Mouse (Mus musculus): ENCODE results near the gene Pnp.
"Not testable (repeated sequence)": the region's sequence is repeated elsewhere in the genome, so short reads cannot be mapped to it uniquely, and the experiment has no call there.

The Pnp gene

DNA sequence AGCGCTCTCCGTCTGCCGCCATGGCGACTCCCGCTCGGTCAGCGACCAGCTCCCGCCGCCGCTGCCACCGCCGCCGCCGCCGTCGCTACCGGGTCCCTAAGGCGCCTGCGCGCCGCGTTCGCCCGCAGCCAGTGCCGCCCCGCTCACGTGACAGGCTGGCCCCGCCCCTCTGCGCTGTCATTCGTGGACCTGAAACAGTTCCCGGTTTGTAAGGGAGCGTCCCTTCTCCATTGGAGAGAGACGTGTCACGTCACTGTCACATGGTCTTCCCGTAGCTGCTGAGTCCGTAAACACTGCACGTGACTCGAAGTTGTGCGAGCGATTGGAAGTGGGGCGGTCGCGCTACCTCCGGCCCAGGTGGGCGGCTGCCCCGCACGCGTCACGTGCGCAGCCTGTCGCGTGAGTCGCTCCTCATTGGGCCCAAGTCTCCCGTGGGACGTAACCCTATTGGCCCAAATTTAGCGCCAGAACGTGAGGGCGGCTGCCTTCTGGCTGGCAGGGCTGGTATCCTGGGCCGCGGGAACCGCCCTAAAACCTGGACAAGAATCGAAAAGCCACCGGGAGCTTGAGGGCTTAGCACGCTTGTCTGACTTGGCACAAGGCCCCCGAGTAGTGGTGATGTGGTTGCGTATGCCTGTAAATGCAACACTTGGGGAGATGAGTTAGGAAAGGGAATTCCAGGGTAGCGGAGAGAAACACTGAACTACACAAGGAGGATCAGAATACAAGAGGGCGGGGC is at the start of gene Pnp, which contains the start of gene Pip4p1:
Gene Pnp (plus strand): TSS at position 329 of the 739 bp plus-strand sequence.
Gene Pip4p1 (minus strand): TSS at position 103 of the 739 bp plus-strand sequence.
- DNase-seq = peak; percentile 100

DNA sequence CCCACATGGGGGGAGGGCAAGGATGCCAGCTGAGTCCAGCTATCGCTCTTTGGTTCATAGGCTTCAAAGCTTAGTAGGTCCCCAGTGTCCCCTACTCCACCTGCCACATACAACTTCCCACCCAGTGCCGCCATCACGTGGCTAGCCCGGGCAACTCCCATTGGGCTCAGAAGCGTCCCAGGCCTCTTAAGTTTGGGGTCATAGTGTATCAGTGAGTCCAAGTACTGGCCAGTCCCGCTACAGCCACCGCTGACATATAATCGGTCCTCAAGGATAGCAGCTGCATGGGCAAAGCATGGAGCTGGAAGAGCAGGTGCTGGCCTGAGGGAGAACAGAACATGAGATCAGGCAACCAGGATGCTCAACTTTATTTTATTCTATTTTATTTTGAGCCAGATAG is 39.3 kb upstream of the Pnp start:
- no peak for DNase-seq

- DNase-seq = no peak
These were observed 38.8 kb upstream of the Pnp start for GRCm38 (mm10) chr14:50892091-50892490.

GRCm38 (mm10) chr14:50892541-50893459 is 38.1 kb upstream of the Pnp start:
- DNase-seq = no peak

DNA sequence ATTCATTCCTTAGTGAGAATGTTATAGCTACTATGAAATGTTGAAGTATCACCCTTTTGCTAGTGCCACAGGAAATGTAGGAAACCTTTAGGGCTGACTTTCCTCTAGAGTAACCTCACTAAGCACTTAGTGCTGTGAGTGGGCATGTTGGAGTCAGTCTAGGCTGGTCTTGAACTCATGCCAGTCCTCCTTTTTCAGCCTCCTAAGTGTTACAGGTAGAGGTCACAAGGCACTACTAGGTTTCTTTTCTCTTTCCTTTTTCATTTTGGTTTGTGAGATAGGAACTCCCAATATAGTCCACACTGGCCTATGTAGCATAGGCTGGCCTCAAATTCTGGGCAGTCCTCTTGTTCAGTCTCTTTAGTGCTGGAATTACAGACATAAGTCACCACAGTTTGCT is 35.5 kb upstream of the Pnp start:
- no peak for DNase-seq

- peak; percentile 42 for DNase-seq
These were observed 34.7 kb upstream of the Pnp start for GRCm38 (mm10) chr14:50895985-50896746.

GRCm38 (mm10) chr14:50896747-50897373 is 34.0 kb upstream of the Pnp start:
- DNase-seq = no peak

GRCm38 (mm10) chr14:50897374-50897765 is 33.5 kb upstream of the Pnp start, which contains the start of gene Klhl33:
TSS of gene Klhl33 (minus strand) at chr14:50897507.
- DNase-seq = no peak

- DNase-seq = not testable (repeated sequence)
These were observed 32.9 kb upstream of the Pnp start for GRCm38 (mm10) chr14:50897992-50898391.

- peak; percentile 21 for DNase-seq
These were observed 26.7 kb upstream of the Pnp start for GRCm38 (mm10) chr14:50903973-50904827.

DNA sequence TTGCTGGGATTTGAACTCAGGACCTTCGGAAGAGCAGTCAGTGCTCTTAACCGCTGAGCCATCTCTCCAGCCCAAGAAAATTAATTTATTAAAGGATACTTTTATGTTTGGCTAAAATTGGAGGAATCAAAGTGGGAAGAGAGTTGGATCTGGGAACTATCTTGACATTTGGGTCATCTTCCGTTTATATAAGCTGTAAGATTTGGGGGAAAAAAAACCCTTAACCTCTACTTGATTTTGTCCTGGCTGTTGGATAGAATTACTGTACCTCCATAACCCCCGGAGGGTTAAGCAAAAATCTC is 26.1 kb upstream of the Pnp start:
- no peak for DNase-seq

DNA sequence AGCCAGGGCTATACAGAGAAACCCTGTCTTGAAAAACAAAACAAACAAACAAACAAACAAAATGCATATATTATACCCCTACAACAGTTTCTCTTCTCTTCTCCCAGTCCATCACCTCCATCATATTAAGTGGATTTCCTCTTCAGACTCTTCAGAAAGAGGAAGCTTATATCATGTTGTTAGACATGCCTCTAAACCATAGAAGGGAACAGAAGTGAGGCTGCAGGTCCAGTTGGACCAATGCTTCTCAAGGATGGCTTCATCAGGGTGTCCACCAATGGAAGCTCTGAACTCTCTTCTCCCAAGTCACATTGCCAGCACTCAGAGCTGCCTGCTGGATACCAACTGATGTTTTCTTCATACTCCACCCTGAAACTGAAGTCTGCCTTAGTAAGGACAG is 25.6 kb upstream of the Pnp start:
- DNase-seq = not testable (repeated sequence)

DNA sequence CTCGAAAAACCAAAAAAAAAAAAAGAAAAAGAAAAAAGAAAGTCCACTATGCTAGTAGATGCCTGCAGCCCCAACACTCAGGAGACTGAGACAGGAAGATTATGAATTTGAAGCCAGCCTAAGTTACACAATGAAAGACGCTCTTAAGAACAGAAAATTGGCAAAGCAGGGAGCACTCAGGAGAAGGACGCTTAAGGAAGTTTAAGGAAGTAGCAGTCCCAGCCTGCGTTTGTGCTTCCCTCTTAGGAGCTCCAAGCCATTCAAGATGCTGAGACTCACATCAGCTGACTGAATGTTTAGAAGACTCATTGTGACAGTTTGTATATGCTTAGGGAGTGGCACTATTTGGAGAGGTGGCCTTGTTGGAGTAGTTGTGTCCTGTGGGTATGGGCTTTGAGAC is 22.8 kb upstream of the Pnp start:
- no peak for DNase-seq

GRCm38 (mm10) chr14:50911356-50911755 is 19.5 kb upstream of the Pnp start:
- DNase-seq = no peak

DNA sequence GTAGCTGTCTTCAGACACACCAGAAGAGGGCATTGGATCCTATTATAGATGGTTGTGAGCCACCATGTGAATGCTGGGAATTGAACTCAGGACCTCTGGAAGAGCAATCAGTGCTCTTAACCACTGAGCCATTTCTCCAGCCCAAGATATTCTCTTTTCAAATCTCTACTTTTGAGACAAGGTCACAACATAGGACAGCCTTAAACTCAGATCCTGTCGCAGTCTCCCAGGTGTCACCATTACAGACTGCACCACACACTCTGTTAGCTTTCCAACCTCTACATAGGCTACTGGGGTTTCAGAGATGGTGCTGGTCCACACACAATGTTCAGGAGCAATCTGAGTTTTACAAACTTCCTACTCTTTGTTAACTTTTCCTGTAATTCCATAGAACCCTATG is 7.4 kb upstream of the Pnp start:
- DNase-seq = not testable (repeated sequence)

- peak; percentile 98 for DNase-seq
These were observed 6.4 kb upstream of the Pnp start, which contains the start of the genes Osgep and Apex1 for GRCm38 (mm10) chr14:50924281-50925064. TSS of gene Osgep (minus strand) at chr14:50924893. TSS of gene Apex1 (plus strand) at chr14:50924968.

- no peak for DNase-seq
These were observed 5.6 kb upstream of the Pnp start for GRCm38 (mm10) chr14:50925111-50925920.

DNA sequence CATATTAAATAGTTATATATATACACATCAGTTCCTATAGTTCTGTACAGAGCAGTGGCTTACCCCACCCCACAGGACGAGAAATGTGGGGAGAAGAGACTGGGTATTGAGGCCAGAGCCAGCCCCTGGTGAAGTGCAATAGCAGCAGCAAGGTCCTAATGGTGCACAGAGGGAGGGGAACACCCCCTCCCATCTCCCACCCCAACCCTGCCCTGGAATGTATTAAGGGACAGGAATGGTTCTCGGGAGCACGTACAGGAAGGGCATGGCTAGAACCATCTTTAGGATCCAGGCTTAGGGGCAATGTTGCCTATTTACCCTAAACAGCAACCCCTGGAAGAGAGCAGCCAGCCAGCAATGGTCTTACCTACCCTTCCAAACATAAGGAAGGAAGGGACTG is 3.5 kb upstream of the Pnp start:
- DNase-seq = no peak

- DNase-seq = no peak
These were observed 931 bp upstream of the Pnp start for GRCm38 (mm10) chr14:50929951-50930350.

DNA sequence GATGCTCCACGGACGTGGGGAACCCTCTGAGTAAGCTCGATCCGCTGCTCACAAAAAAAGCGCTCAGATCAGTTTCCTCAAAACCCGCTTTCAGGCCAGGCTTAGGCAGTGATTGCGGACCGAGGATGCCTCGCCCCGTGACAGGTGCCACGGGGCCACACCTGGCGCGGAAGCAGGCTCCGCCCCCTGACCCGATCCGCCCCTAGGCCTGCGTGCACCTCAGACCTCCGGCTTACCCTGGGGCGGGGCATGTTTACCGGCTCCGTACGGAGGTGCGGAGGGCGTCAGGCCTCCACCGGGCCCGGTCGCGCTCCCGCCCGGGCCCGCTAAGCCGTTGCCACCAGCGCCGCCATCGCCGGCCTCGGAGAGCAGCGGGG is 517 bp upstream of the Pnp start:
- DNase-seq = no peak
